Mouse (Mus musculus) heart, postnatal 0 days (tissue): ENCODE measurements around the gene Gm11111. TPM values are rescaled to one million over a fixed set of nuclear protein-coding genes. Genes with fewer than 3 reads are reported as not detected.

Experiments
- ATAC-seq: fragments of 200-750 bp; cut with Nextera tagmentation; 2 replicates; pipeline ENCODE4 v1.8.0; 2017; ENCODE audit warnings: low read depth, moderate number of reproducible peaks, moderate library complexity; ENCODE audit not compliant: insufficient read depth
- DNase-seq: peaks from one replicate; pipeline ENCODE4 v3.0.0-alpha.2; 2016; ENCODE audit warnings: low spot score
- H3K27ac ChIP-seq: fragments of 300-500 bp; sonication (generic); 2 replicates; pipeline ENCODE4 v1.5.1; 2014; ENCODE audit warnings: low read depth, mild to moderate bottlenecking
- H3K27me3 ChIP-seq: fragments of 300-500 bp; sonication (generic); 2 replicates; pipeline ENCODE4 v1.6.1; 2014; ENCODE audit warnings: low read length, mixed read lengths; ENCODE audit not compliant: control insufficient read depth, insufficient read depth
- H3K36me3 ChIP-seq: fragments of 300-500 bp; sonication (generic); replicated peaks from 2 replicates; pipeline ENCODE4 v1.6.1; 2014; ENCODE audit warnings: low read length, mixed read lengths; ENCODE audit not compliant: control insufficient read depth, insufficient read depth
- H3K4me1 ChIP-seq: fragments of 300-500 bp; sonication (generic); 2 replicates; pipeline ENCODE4 v1.6.1; 2014; ENCODE audit warnings: antibody characterized with exemption; ENCODE audit not compliant: control insufficient read depth, insufficient read depth
- H3K4me2 ChIP-seq: fragments of 300-500 bp; sonication (generic); 2 replicates; pipeline ENCODE4 v1.6.1; 2014; ENCODE audit warnings: low read depth, mild to moderate bottlenecking, low read length, moderate library complexity
- H3K4me3 ChIP-seq: fragments of 300-500 bp; sonication (generic); 2 replicates; pipeline ENCODE4 v1.5.1; 2014; ENCODE audit warnings: low read depth, low read length
- H3K9ac ChIP-seq: fragments of 300-500 bp; sonication (generic); replicated peaks from 2 replicates; pipeline ENCODE4 v1.6.1; 2014; ENCODE audit warnings: low read depth, low read length, mixed read lengths
- H3K9me3 ChIP-seq: fragments of 300-500 bp; sonication (generic); replicated peaks from 2 replicates; pipeline ENCODE4 v1.6.1; 2016; ENCODE audit warnings: low read length; ENCODE audit not compliant: control insufficient read depth
- CTCF ChIP-seq: IDR thresholded peaks from 2 replicates; pipeline ENCODE4 v1.5.1; 2016; ENCODE audit warnings: antibody characterized with exemption, control low read depth, low read depth
- EP300 ChIP-seq: IDR thresholded peaks from 2 replicates; pipeline ENCODE4 v1.6.1; 2016; ENCODE audit warnings: antibody characterized with exemption, low read depth
- WGBS: fragments of 180-500 bp; shearing (Covaris S2); extraction: QIAGEN DNeasy Blood & Tissue Kit; methylation state at CpG from one replicate; pipeline ENCODE4 v1.1.7; 2014; 5-methylcytosine and 5-hydroxymethylcytosine counted together
- polyA plus RNA-seq: library from polyadenylated mRNA; unstranded; fragments of >200 nt; fragmentation: Nextera tagmentation; extraction: Ambion mirVana; gene quantifications from 2 replicates; pipeline ENCODE4 v1.2.1, GENCODE M21; 2015
- total RNA-seq: library from RNA; depleted of rRNA; stranded (reverse); fragments of >200 nt; gene quantifications from 2 replicates; pipeline ENCODE4 v1.2.3, GENCODE M21; 2014; ENCODE audit warnings: low replicate concordance

The Gm11111 gene
- total and polyA plus RNA-seq, 2 experiments from 2014 or later: not detected

GRCm38 (mm10) chr5:98541333-98541732, 11.2 kb upstream of the Gm11111 start:
- Histone ChIP-seq H3K36me3 (no peaks in the 10 kb centered on the region), H3K4me1 (no peaks in the 10 kb centered on the region), H3K9me3 (no peaks in the 10 kb centered on the region), H3K4me3 (no peak overlapping the region), H3K4me2 (no peak overlapping the region), H3K27me3 (no peaks in the 10 kb centered on the region), H3K9ac (no peak overlapping the region), H3K27ac (no peak overlapping the region)
- DNase-seq (no peak), ATAC-seq (no peak)
- TF ChIP-seq EP300 (no peak), CTCF (no peak)
- 69% methylated on average over 1 of the region's 1 CpGs for WGBS

- 49% methylated on average over 5 of the region's 5 CpGs for WGBS
- H3K9ac ChIP-seq: no peak overlapping the region
- no peaks in the 10 kb centered on the region for H3K27me3 ChIP-seq
- no peak overlapping the region for H3K4me2 ChIP-seq
- no peaks in the 10 kb centered on the region for H3K4me1 ChIP-seq
- TF ChIP-seq CTCF (no peak), EP300 (no peak)
- ATAC-seq: no peak
- H3K4me3 ChIP-seq: no peak overlapping the region
- no peaks in the 10 kb centered on the region for H3K36me3 ChIP-seq
- no peak for DNase-seq
- H3K9me3 ChIP-seq: no peaks in the 10 kb centered on the region
- no peak overlapping the region for H3K27ac ChIP-seq
Observed at GRCm38 (mm10) chr5:98550285-98550684, 2.2 kb upstream of the Gm11111 start.

GRCm38 (mm10) chr5:98550873-98551272, 1.6 kb upstream of the Gm11111 start:
- 88% methylated on average over 1 of the region's 1 CpGs for WGBS

GRCm38 (mm10) chr5:98552811-98553601, 511 bp downstream of the Gm11111 start:
- no peak overlapping the region for H3K27ac ChIP-seq
- WGBS: 75% methylated on average over 7 of the region's 7 CpGs

More at GRCm38 (mm10) chr5:98550873-98551272, 1.6 kb upstream of the Gm11111 start:
- H3K4me2 ChIP-seq: no peak overlapping the region
- no peak for TF ChIP-seq EP300
- no peak for TF ChIP-seq CTCF
- no peaks in the 10 kb centered on the region for H3K27me3 ChIP-seq
- no peak overlapping the region for H3K4me3 ChIP-seq
- H3K36me3 ChIP-seq: no peaks in the 10 kb centered on the region
- no peaks in the 10 kb centered on the region for H3K9me3 ChIP-seq
- ATAC-seq (no peak), DNase-seq (no peak)
- no peak overlapping the region for H3K27ac ChIP-seq
- no peak overlapping the region for H3K9ac ChIP-seq
- H3K4me1 ChIP-seq: no peaks in the 10 kb centered on the region

GRCm38 (mm10) chr5:98561301-98561700, 8.8 kb downstream of the Gm11111 start:
- Histone ChIP-seq H3K9me3 (no peaks in the 10 kb centered on the region), H3K4me3 (no peak overlapping the region), H3K36me3 (no peaks in the 10 kb centered on the region), H3K9ac (no peak overlapping the region), H3K4me1 (no peaks in the 10 kb centered on the region), H3K4me2 (no peak overlapping the region), H3K27me3 (no peaks in the 10 kb centered on the region), H3K27ac (no peak overlapping the region)
- ATAC-seq: no peak
- 77% methylated on average over 4 of the region's 4 CpGs for WGBS
- TF ChIP-seq CTCF (no peak), EP300 (no peak)
- no peak for DNase-seq

More at GRCm38 (mm10) chr5:98552811-98553601, 511 bp downstream of the Gm11111 start:
- Histone ChIP-seq H3K36me3 (no peaks in the 10 kb centered on the region), H3K4me2 (no peak overlapping the region), H3K4me1 (no peaks in the 10 kb centered on the region), H3K4me3 (no peak overlapping the region), H3K9ac (no peak overlapping the region), H3K9me3 (no peaks in the 10 kb centered on the region), H3K27me3 (no peaks in the 10 kb centered on the region)
- no peak for ATAC-seq
- TF ChIP-seq EP300 (no peak), CTCF (no peak)
- no peak for DNase-seq
